Mouse (Mus musculus) MEL (cell line): ENCODE results near the gene Ttc30b. TPM values are rescaled to one million over a fixed set of nuclear protein-coding genes. Genes with fewer than 3 reads are reported as not detected.
"Not testable (repeated sequence)": the region's sequence is repeated elsewhere in the genome, so short reads cannot be mapped to it uniquely, and the experiment has no call there.

Source experiments
- DNase-seq: peaks from one replicate; pipeline ENCODE4 v3.0.0; 2011; ENCODE audit warnings: low read depth, low spot score
- H3K27ac ChIP-seq: 2 replicates; pipeline ENCODE4 v1.5.1; 2012; ENCODE audit warnings: low read depth, mild to moderate bottlenecking, control low read depth, low read length, moderate library complexity; ENCODE audit not compliant: control insufficient read depth
- H3K27me3 ChIP-seq, 2 experiments: fragments of 150-350 bp in 1 of 2; sonication (generic) in 1 of 2; 2 replicates each; pipeline ENCODE4 v1.6.1; 2012; ENCODE audit warnings: low read length in 2 of 2, mild to moderate bottlenecking in 2 of 2, improper control_type of control experiment in 1 of 2, moderate library complexity in 1 of 2; ENCODE audit not compliant: insufficient read depth in 2 of 2, control insufficient read depth in 1 of 2
- H3K36me3 ChIP-seq, 2 experiments: 2 replicates each; pipeline ENCODE4 v1.6.1; 2012 to 2014; ENCODE audit warnings: low read length in 2 of 2, improper control_type of control experiment in 1 of 2, inconsistent platforms in 1 of 2, mild to moderate bottlenecking in 1 of 2; ENCODE audit not compliant: insufficient read depth in 2 of 2, control insufficient read depth in 1 of 2
- H3K4me1 ChIP-seq, 2 experiments: fragments of 150-350 bp in 1 of 2; sonication (generic) in 1 of 2; 2 replicates each; pipeline ENCODE4 v1.6.1; 2012; ENCODE audit warnings: low read length in 2 of 2, improper control_type of control experiment in 1 of 2, mild to moderate bottlenecking in 1 of 2; ENCODE audit not compliant: insufficient read depth in 2 of 2, control insufficient read depth in 1 of 2
- H3K4me3 ChIP-seq, 2 experiments: fragments of 150-350 bp in 1 of 2; sonication (generic) in 1 of 2; 2 replicates each; pipeline ENCODE4 v1.5.1; 2012; ENCODE audit warnings: low read depth in 2 of 2, low read length in 2 of 2, mild to moderate bottlenecking in 2 of 2, moderate library complexity in 2 of 2, control low read depth in 1 of 2, improper control_type of control experiment in 1 of 2; ENCODE audit not compliant: control insufficient read depth in 1 of 2, insufficient read depth in 1 of 2
- H3K79me2 ChIP-seq: 2 replicates; pipeline ENCODE4 v1.6.1; 2012; ENCODE audit warnings: mild to moderate bottlenecking, low read length, moderate library complexity; ENCODE audit not compliant: control insufficient read depth, poor library complexity, insufficient read depth
- H3K9ac ChIP-seq: 2 replicates; pipeline ENCODE4 v1.6.1; 2012; ENCODE audit warnings: low read depth, mild to moderate bottlenecking, control low read depth, low read length, moderate library complexity; ENCODE audit not compliant: control insufficient read depth, poor library complexity, severe bottlenecking
- H3K9me3 ChIP-seq: fragments of 150-350 bp; sonication (generic); replicated peaks from 2 replicates; pipeline ENCODE4 v1.6.1; 2012; ENCODE audit warnings: mild to moderate bottlenecking, low read length, improper control_type of control experiment, moderate library complexity; ENCODE audit not compliant: insufficient read depth
- CHD1 ChIP-seq: IDR thresholded peaks from 2 replicates; pipeline ENCODE4 v1.6.1; 2012; ENCODE audit warnings: low read depth, mild to moderate bottlenecking, inconsistent platforms, low read length, improper control_type of control experiment
- CHD2 ChIP-seq: IDR thresholded peaks from 2 replicates; pipeline ENCODE4 v1.6.1; 2011; ENCODE audit warnings: low read length, improper control_type of control experiment
- ETS1 ChIP-seq: IDR thresholded peaks from 2 replicates; pipeline ENCODE4 v1.6.1; 2012; ENCODE audit warnings: low read depth, mild to moderate bottlenecking, inconsistent platforms, low read length, improper control_type of control experiment, moderate library complexity
- GABPA ChIP-seq: IDR thresholded peaks from 2 replicates; pipeline ENCODE4 v1.6.1; 2012; ENCODE audit warnings: low read depth, mild to moderate bottlenecking, inconsistent platforms, low read length, improper control_type of control experiment, moderate library complexity
- GATA1 ChIP-seq: IDR thresholded peaks from 2 replicates; pipeline ENCODE4 v1.6.1; 2011; ENCODE audit warnings: low read depth, low read length, improper control_type of control experiment
- HCFC1 ChIP-seq: IDR thresholded peaks from 2 replicates; pipeline ENCODE4 v1.6.1; 2012; ENCODE audit warnings: low read depth, mild to moderate bottlenecking, inconsistent platforms, low read length, improper control_type of control experiment, moderate library complexity
- MAX ChIP-seq: IDR thresholded peaks from 2 replicates; pipeline ENCODE4 v1.6.1; 2011; ENCODE audit warnings: low read length, improper control_type of control experiment
- MYB ChIP-seq: IDR thresholded peaks from 2 replicates; pipeline ENCODE4 v1.6.1; 2011; ENCODE audit warnings: mild to moderate bottlenecking, low read depth, low read length, improper control_type of control experiment
- NELFE ChIP-seq: IDR thresholded peaks from 2 replicates; pipeline ENCODE4 v1.6.1; 2011; ENCODE audit warnings: low read depth, low read length, improper control_type of control experiment
- POLR2AphosphoS2 ChIP-seq: IDR thresholded peaks from 2 replicates; pipeline ENCODE4 v1.6.1; 2011; ENCODE audit warnings: low read length, improper control_type of control experiment
- RAD21 ChIP-seq: IDR thresholded peaks from 2 replicates; pipeline ENCODE4 v1.6.1; 2011; ENCODE audit warnings: mild to moderate bottlenecking, low read depth, low read length, improper control_type of control experiment
- TBP ChIP-seq: IDR thresholded peaks from 2 replicates; pipeline ENCODE4 v1.8.0; 2011; ENCODE audit warnings: low read depth, low read length, improper control_type of control experiment
- ZC3H11A ChIP-seq: IDR thresholded peaks from 2 replicates; pipeline ENCODE4 v1.6.1; 2012; ENCODE audit warnings: low read depth, mild to moderate bottlenecking, inconsistent platforms, low read length, improper control_type of control experiment
- ZMIZ1 ChIP-seq: IDR thresholded peaks from 2 replicates; pipeline ENCODE4 v1.6.1; 2012; ENCODE audit warnings: low read depth, mild to moderate bottlenecking, inconsistent platforms, low read length, improper control_type of control experiment, moderate library complexity
- ZNF384 ChIP-seq: IDR thresholded peaks from 2 replicates; pipeline ENCODE4 v1.6.1; 2012; ENCODE audit warnings: low read depth, mild to moderate bottlenecking, inconsistent platforms, low read length, improper control_type of control experiment
- polyA plus RNA-seq, 2 experiments: library from polyadenylated mRNA; stranded (reverse) in 1 of 2; unstranded in 1 of 2; fragments of >175 nt in 1 of 2; fragments of >200 nt in 1 of 2; gene quantifications; 2 replicates each; pipeline versions ENCODE4 v1.2.1 to v1.2.4; 2012; ENCODE audit warnings: low replicate concordance in 2 of 2, low read depth in 1 of 2; ENCODE audit not compliant: insufficient read length in 2 of 2, insufficient read depth in 1 of 2, missing spikeins in 1 of 2
- total RNA-seq: library from RNA; depleted of rRNA; stranded (reverse); fragments of 300-350 nt; gene quantifications from 2 replicates; pipeline ENCODE4 v1.2.3, GENCODE M21; 2012

Gene Ttc30b
- total and polyA plus RNA-seq, 3 experiments = not detected

- not testable (repeated sequence) for DNase-seq, H3K27me3 ChIP-seq, H3K4me1 ChIP-seq, H3K27ac ChIP-seq, H3K9ac ChIP-seq, H3K4me3 ChIP-seq, H3K9me3 ChIP-seq, H3K36me3 ChIP-seq, H3K79me2 ChIP-seq
Measured at GRCm38 (mm10) chr2:75937520-75938116, 767 bp downstream of the Ttc30b start.

GRCm38 (mm10) chr2:75936685-75937084 lies 1.7 kb downstream of the Ttc30b start:
- H3K27ac ChIP-seq, H3K9me3 ChIP-seq, H3K27me3 ChIP-seq, H3K79me2 ChIP-seq, H3K4me1 ChIP-seq, H3K4me3 ChIP-seq, H3K9ac ChIP-seq, H3K36me3 ChIP-seq: not testable (repeated sequence)
- peak; percentile 14 for DNase-seq

GRCm38 (mm10) chr2:75933541-75933940 lies 4.8 kb downstream of the Ttc30b start:
- H3K4me3 ChIP-seq = no peak overlapping the region
- TF ChIP-seq ZNF384 (no peak), RAD21 (no peak), CHD2 (no peak), TBP (no peak), NELFE (no peak), MAX (no peak), CHD1 (no peak), GATA1 (no peak), MYB (no peak), ZMIZ1 (no peak), POLR2AphosphoS2 (no peak), ETS1 (no peak), HCFC1 (no peak), ZC3H11A (no peak), GABPA (no peak)
- no peak for DNase-seq

More at GRCm38 (mm10) chr2:75933541-75933940, 4.8 kb downstream of the Ttc30b start:
- no peaks in the 10 kb centered on the region for H3K79me2 ChIP-seq
- H3K9ac ChIP-seq = no peak overlapping the region
- no peak overlapping the region for H3K27ac ChIP-seq
- no peaks in the 10 kb centered on the region for H3K27me3 ChIP-seq
- H3K36me3 ChIP-seq = peaks cover 0 to 2% of the 10 kb centered on the region in 2 experiments; a peak in 1 of 4 replicates
- H3K4me1 ChIP-seq = no peaks in the 10 kb centered on the region
- no peaks in the 10 kb centered on the region for H3K9me3 ChIP-seq
